Mouse (Mus musculus) stomach, postnatal 0 days (tissue): ENCODE measurements around the gene Svs3a.
"Not testable (repeated sequence)": the region's sequence is repeated elsewhere in the genome, so short reads cannot be mapped to it uniquely, and the experiment has no call there.

ENCODE experiments used
- CTCF ChIP-seq: IDR thresholded peaks from 2 replicates; pipeline ENCODE4 v1.5.1; 2016; ENCODE audit warnings: antibody characterized with exemption, low read depth, mild to moderate bottlenecking, moderate library complexity
- EP300 ChIP-seq: optimal IDR thresholded peaks from 2 replicates; pipeline ENCODE3; 2016; ENCODE audit warnings: antibody characterized with exemption

DNA sequence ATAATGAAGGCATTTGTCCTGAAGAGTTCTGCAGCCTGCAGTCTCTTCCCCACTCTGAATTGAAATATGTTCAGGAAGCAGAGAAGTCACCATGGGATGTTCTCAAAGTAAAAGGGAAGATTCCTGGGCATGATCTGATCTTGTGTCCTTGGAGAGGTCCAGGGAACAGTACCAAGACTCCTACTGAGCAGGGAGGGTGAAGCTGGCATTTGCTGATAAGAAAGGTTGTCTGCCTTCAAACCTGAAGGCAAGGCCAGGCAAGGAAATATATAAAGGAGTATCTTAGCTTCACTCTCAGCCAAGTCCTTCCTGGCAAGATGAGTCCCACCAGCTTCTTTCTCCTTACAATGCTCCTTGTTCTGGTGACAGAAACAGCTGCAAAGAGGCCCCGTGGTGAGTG is 27.4 kb downstream of the Svs3a start, which contains the start of gene Svs6:
- not testable (repeated sequence) for TF ChIP-seq CTCF, EP300
